Mouse (Mus musculus) testis, adult 2 months (tissue): ENCODE measurements around the gene Myo1e.

Source experiments
- CTCF ChIP-seq: fragments of 200-500 bp; IDR thresholded peaks from 2 replicates; pipeline ENCODE4 v1.5.1; 2012; ENCODE audit warnings: low read depth, mild to moderate bottlenecking, inconsistent platforms, low read length, moderate library complexity; ENCODE audit not compliant: control insufficient read depth, insufficient read depth, insufficient replicate concordance
- POLR2A ChIP-seq: fragments of 200-500 bp; IDR thresholded peaks from 2 replicates; pipeline ENCODE4 v1.6.1; 2012; ENCODE audit warnings: low read depth, mild to moderate bottlenecking, inconsistent platforms, low read length, moderate library complexity; ENCODE audit not compliant: control insufficient read depth

GRCm38 (mm10) chr9:70248826-70249225 is 41.7 kb downstream of the Myo1e start:
- TF ChIP-seq CTCF (no peak), POLR2A (no peak)
